Mouse (Mus musculus) thymus, adult 2 months (tissue): ENCODE measurements around the gene Tbx3.

ENCODE experiments used
- CTCF ChIP-seq: fragments of 200-500 bp; IDR thresholded peaks from 2 replicates; pipeline ENCODE4 v1.5.1; 2012; ENCODE audit warnings: mild to moderate bottlenecking, control low read depth, low read length, moderate library complexity, borderline replicate concordance; ENCODE audit not compliant: control insufficient read depth, poor library complexity, insufficient read depth; ENCODE audit errors: extremely low read depth
- POLR2A ChIP-seq: fragments of 200-500 bp; IDR thresholded peaks from 2 replicates; pipeline ENCODE4 v1.6.1; 2012; ENCODE audit warnings: mild to moderate bottlenecking, low read length, control low read depth, moderate library complexity; ENCODE audit not compliant: control insufficient read depth, poor library complexity, insufficient read depth; ENCODE audit errors: extremely low read depth

DNA sequence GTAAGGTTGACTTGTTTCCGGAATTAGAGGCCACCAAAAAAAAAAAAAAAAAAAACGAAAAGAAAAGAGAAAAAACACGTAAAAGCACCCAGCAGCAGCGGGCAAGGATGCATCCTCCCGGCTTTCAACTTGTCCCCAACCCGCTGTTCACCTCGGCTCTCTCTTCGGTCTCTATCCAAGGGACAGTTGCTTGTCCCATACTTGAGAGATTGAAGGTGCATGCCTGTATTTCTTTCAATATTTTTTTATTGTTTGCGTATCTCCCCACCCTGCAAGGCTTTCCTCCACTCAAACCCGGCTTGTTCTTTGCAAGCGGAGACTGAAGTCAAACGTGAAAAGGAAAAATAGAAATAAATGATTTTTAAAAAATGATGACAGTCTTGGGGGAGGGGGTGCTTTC lies 7.7 kb upstream of the Tbx3 start:
- no peak for TF ChIP-seq CTCF
- TF ChIP-seq POLR2A, result no peak
